Mouse (Mus musculus) bone marrow, adult 2 months (tissue): ENCODE results near the gene Espn.

Experiments
- CTCF ChIP-seq: fragments of 200-500 bp; IDR thresholded peaks from 2 replicates; pipeline ENCODE4 v1.5.1; 2011; ENCODE audit warnings: low read length, control low read depth; ENCODE audit not compliant: control insufficient read depth, insufficient read depth
- POLR2A ChIP-seq: fragments of 200-500 bp; IDR thresholded peaks from 2 replicates; pipeline ENCODE4 v1.6.1; 2011; ENCODE audit warnings: low read depth, mild to moderate bottlenecking, control low read depth, low read length, borderline replicate concordance; ENCODE audit not compliant: control insufficient read depth

DNA sequence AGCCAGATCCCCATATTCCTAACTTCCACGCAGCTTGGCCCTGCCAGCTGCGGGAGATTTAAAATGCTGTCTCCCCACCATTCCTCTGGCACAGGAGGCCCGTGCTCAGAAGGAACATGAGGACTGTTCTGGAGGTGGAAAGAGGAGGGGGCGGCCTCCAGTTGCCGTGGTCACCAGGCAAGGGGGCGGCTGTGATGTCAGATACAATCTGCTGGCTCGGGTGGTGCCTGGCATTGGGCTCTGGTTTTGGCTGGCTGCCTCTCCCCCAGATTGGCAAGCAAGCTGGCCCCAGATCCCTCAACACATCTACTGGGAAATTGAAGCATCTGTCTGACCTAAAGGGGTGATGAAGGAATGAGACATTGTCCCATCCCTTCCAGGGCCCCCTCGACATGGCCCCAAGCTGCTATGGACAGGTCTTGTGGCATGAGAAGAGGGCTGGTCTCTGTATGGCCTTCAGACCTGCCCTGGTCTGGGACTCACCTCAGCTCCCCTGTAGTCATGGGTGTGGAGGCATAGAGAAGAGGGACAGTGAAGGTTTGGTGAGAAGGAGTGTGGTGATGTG lies 63.5 kb downstream of the Espn start:
- TF ChIP-seq CTCF (no peak), POLR2A (no peak)
